Mouse (Mus musculus): Measurements from ENCODE around the gene Cenpa.
"Not testable (repeated sequence)": the region's sequence is repeated elsewhere in the genome, so short reads cannot be mapped to it uniquely, and the experiment has no call there.

Cenpa gene

GRCm38 (mm10) chr5:30681970-30682369, 15.4 kb downstream of the Cenpa start:
- no peak for DNase-seq

GRCm38 (mm10) chr5:30682967-30683600, 16.5 kb downstream of the Cenpa start:
- DNase-seq, result no peak

- no peak for DNase-seq
Measured at GRCm38 (mm10) chr5:30683993-30684392, 17.4 kb downstream of the Cenpa start.

- peak in 1 of 2 experiments; percentile 42 for DNase-seq
Measured at GRCm38 (mm10) chr5:30686781-30687180, 20.2 kb downstream of the Cenpa start.

- DNase-seq, result no peak
Measured at GRCm38 (mm10) chr5:30700361-30701000, 33.9 kb downstream of the Cenpa start.

- not testable (repeated sequence) for DNase-seq
Measured at GRCm38 (mm10) chr5:30701373-30701772, 34.8 kb downstream of the Cenpa start.

GRCm38 (mm10) chr5:30701866-30702265, 35.3 kb downstream of the Cenpa start:
- no peak for DNase-seq

- peak; percentile 85 to 90 for DNase-seq
Measured at GRCm38 (mm10) chr5:30709744-30710383, 43.3 kb downstream of the Cenpa start.

- peak in 1 of 2 experiments; percentile 29 for DNase-seq
Measured at GRCm38 (mm10) chr5:30710486-30710885, 43.9 kb downstream of the Cenpa start.

- peak; percentile 91 to 96 for DNase-seq
Measured at GRCm38 (mm10) chr5:30711147-30712001, 44.8 kb downstream of the Cenpa start, which contains the start of gene Dpysl5. Gene Dpysl5 (plus strand): TSS chr5:30711564.

GRCm38 (mm10) chr5:30712002-30712390, 45.4 kb downstream of the Cenpa start:
- DNase-seq, result no peak

GRCm38 (mm10) chr5:30712441-30713298, 46.1 kb downstream of the Cenpa start:
- DNase-seq, result peak; percentile 40 to 51

- DNase-seq, result peak; percentile 33 to 39
Measured at GRCm38 (mm10) chr5:30713299-30713675, 46.7 kb downstream of the Cenpa start.

GRCm38 (mm10) chr5:30713691-30714090, 47.1 kb downstream of the Cenpa start:
- DNase-seq, result no peak

GRCm38 (mm10) chr5:30716311-30716710, 49.7 kb downstream of the Cenpa start:
- DNase-seq, result no peak

- no peak for DNase-seq
Measured at GRCm38 (mm10) chr5:30717506-30717905, 50.9 kb downstream of the Cenpa start.

GRCm38 (mm10) chr5:30717991-30718703, 51.6 kb downstream of the Cenpa start:
- DNase-seq, result no peak

- no peak for DNase-seq
Measured at GRCm38 (mm10) chr5:30721935-30722334, 55.4 kb downstream of the Cenpa start.
